Mouse (Mus musculus): ENCODE measurements around the gene Mageb1.
"Not testable (repeated sequence)": the region's sequence is repeated elsewhere in the genome, so short reads cannot be mapped to it uniquely, and the experiment has no call there.

Gene Mageb1

DNA sequence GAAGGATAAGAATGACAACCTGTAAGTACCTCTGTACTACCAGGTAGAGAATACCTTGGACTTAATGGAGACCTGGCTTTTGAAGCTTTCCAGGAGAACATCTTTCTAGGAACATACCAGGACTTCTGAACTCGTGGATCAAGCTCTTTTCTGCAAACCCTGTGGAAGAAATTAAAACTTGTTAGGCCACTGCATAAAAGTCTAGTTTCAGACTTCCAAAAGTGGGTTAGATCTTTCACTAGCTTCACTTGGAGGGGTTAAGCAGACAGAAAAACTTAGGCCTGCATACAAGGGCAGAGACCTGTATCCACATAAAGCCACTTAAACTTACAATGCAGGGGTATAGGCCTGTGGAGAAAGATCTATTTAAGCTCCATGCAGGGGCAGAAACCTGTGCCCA, at the start of gene Mageb1:
Gene Mageb1, minus strand, starts transcription at position 101 of the 400 bp plus-strand sequence.
- POLR2A ChIA-PET, CTCF ChIA-PET: not testable (repeated sequence)
